ENCODE assay signal across 20 mouse cellular contexts in genomic region chr5:73190164-73190563, GRCm38 (mm10).
DNase-seq lines count a peak whose midpoint lies in the region; ATAC-seq lines count a peak whose summit lies in the region.
"Had no signal": no experiment of that assay in that cellular context is flagged by ENCODE, and none has a peak within 500 bp of the region (broad histone marks: within the 10 kb centered on the region; RNA-seq: fewer than 3 reads in every experiment).

No protein-coding gene starts in this region.

- no peaks in the 10 kb centered on the region for H3K27me3 ChIP-seq in heart, embryonic 13.5 days (replicated peaks)
- no peaks in the 10 kb centered on the region for H3K27me3 ChIP-seq in intestine, embryonic 15.5 days (replicated peaks)
- no peaks in the 10 kb centered on the region for H3K27me3 ChIP-seq in liver, embryonic 16.5 days (ENCODE audit: control insufficient read depth, insufficient read depth, low read depth, low read length)
- H3K27me3 ChIP-seq: hindbrain, embryonic 15.5 days; limb, embryonic 12.5 days had no signal

- peak overlapping the region; percentile 53; the same call in 1 of the 2 replicates for H3K9ac ChIP-seq in heart, embryonic 13.5 days
- H3K9ac ChIP-seq in intestine, embryonic 15.5 days: no peak overlapping the region
- peak overlapping the region; percentile 60 for H3K9ac ChIP-seq in liver, embryonic 16.5 days (ENCODE audit: low read depth, low read length)
- H3K9ac ChIP-seq: hindbrain, embryonic 15.5 days; limb, embryonic 12.5 days; lung, embryonic 14.5 days had no signal

- H3K4me3 ChIP-seq in heart, embryonic 13.5 days: peak overlapping the region; percentile 21
- H3K4me3 ChIP-seq in intestine, embryonic 15.5 days (replicated peaks): 0 out of 2 replicates have a peak overlapping the region, but pooled peaks have one; percentile 12
- peak overlapping the region; percentile 66 for H3K4me3 ChIP-seq in liver, embryonic 16.5 days (ENCODE audit: low read depth, low read length)
- H3K4me3 ChIP-seq: hindbrain, embryonic 15.5 days; limb, embryonic 12.5 days had no signal

- H3K4me1 ChIP-seq in heart, embryonic 13.5 days: peaks cover 48% of the 10 kb centered on the region
- H3K4me1 ChIP-seq in intestine, embryonic 15.5 days (replicated peaks): peaks cover 17% of the 10 kb centered on the region; the same call in 1 of the 2 replicates
- H3K4me1 ChIP-seq in liver, embryonic 16.5 days (ENCODE audit: control insufficient read depth, low read depth, low read length): peaks cover 58% of the 10 kb centered on the region
- H3K4me1 ChIP-seq: hindbrain, embryonic 15.5 days had no signal

- H3K36me3 ChIP-seq in heart, embryonic 13.5 days: peaks cover 12% of the 10 kb centered on the region
- no peaks in the 10 kb centered on the region for H3K36me3 ChIP-seq in intestine, embryonic 15.5 days
- H3K36me3 ChIP-seq in liver, embryonic 16.5 days (ENCODE audit: control insufficient read depth, insufficient read depth): peaks cover 10% of the 10 kb centered on the region; the same call in 1 of the 2 replicates

- no peaks in the 10 kb centered on the region for H3K9me3 ChIP-seq in heart, embryonic 13.5 days
- H3K9me3 ChIP-seq in intestine, embryonic 15.5 days: no peaks in the 10 kb centered on the region
- H3K9me3 ChIP-seq in liver, embryonic 16.5 days (replicated peaks; ENCODE audit: control insufficient read depth, low read length): no peaks in the 10 kb centered on the region
- H3K9me3 ChIP-seq: hindbrain, embryonic 15.5 days; limb, embryonic 12.5 days had no signal

- DNase-seq in heart, postnatal 4 days: no peak
- no peak for DNase-seq in urinary bladder, postnatal 14 days (ENCODE audit: low spot score)
- no peak for DNase-seq in thymus, postnatal 0 days (ENCODE audit: low spot score)
- DNase-seq in retina, postnatal 1 day: no peak
- DNase-seq: adrenal gland, postnatal 14 days; cerebellum, adult 11-12 months; cerebellum, postnatal 25 days; embryo, embryonic 11 days; heart, postnatal 36 days; kidney, adult 18-20 months; kidney, postnatal 10 days; lung, embryonic 14.5 days; lung, postnatal 4 days; thymus, postnatal 36 days had no signal

- H3K27ac ChIP-seq in heart, embryonic 13.5 days (replicated peaks): 0 out of 2 replicates have a peak overlapping the region, but pooled peaks have one; percentile 25
- H3K27ac ChIP-seq in intestine, embryonic 15.5 days: peak overlapping the region; percentile 55
- peak overlapping the region; percentile 75 for H3K27ac ChIP-seq in liver, embryonic 16.5 days (ENCODE audit: low read length)
- H3K27ac ChIP-seq: hindbrain, embryonic 15.5 days; limb, embryonic 12.5 days had no signal

- WGBS in heart, embryonic 13.5 days: 81% methylated on average over 5 of the region's 5 CpGs
- 67% methylated on average over 5 of the region's 5 CpGs for WGBS in intestine, embryonic 15.5 days
- WGBS in liver, embryonic 16.5 days (ENCODE audit: insufficient replicate concordance): 75% methylated on average over 5 of the region's 5 CpGs

- peak overlapping the region; percentile 47 for H3K4me2 ChIP-seq in heart, embryonic 13.5 days
- H3K4me2 ChIP-seq in intestine, embryonic 15.5 days (replicated peaks): peak overlapping the region; percentile 39
- peak overlapping the region; percentile 62 for H3K4me2 ChIP-seq in liver, embryonic 16.5 days (ENCODE audit: low read depth, low read length)
- H3K4me2 ChIP-seq: hindbrain, embryonic 15.5 days; limb, embryonic 12.5 days; lung, embryonic 14.5 days had no signal

- no peak for ATAC-seq in heart, embryonic 13.5 days (ENCODE audit: extremely low read depth, insufficient number of reproducible peaks, low FRiP score, low TSS enrichment)
- peak; percentile 21; the same call in 1 of the 2 replicates for ATAC-seq in intestine, embryonic 15.5 days
- ATAC-seq in liver, embryonic 16.5 days (ENCODE audit: low read depth): no peak
- ATAC-seq: forebrain, embryonic 16.5 days had no signal

Comparison
In these comparisons a context has a peak if more than half of its experiments do, and no peak if none do; other contexts are left out.
1. H3K27ac ChIP-seq: peak in every context shown above with its lines; median percentile 75 in liver, embryonic 16.5 days; 55 in intestine, embryonic 15.5 days; 25 in heart, embryonic 13.5 days.
2. H3K4me3 ChIP-seq: peak in every context shown above with its lines; median percentile 66 in liver, embryonic 16.5 days; 21 in heart, embryonic 13.5 days; 12 in intestine, embryonic 15.5 days.